Mouse (Mus musculus) spleen, adult 2 months (tissue): ENCODE results near the gene Myo16. TPM values are rescaled to one million over a fixed set of nuclear protein-coding genes. Genes with fewer than 3 reads are reported as not detected.

Experiments
- DNase-seq, 2 experiments: peaks; one replicate each; pipeline versions ENCODE4 v3.0.0 to v3.0.0-alpha.2; 2012 to 2021; ENCODE audit warnings: low spot score in 2 of 2, low read depth in 1 of 2
- H3K27ac ChIP-seq: fragments of 200-500 bp; 2 replicates; pipeline ENCODE4 v1.5.1; 2012; ENCODE audit warnings: low read length, inconsistent platforms; ENCODE audit not compliant: insufficient read depth
- H3K27me3 ChIP-seq: fragments of 200-500 bp; 2 replicates; pipeline ENCODE4 v1.6.1; 2012; ENCODE audit warnings: mild to moderate bottlenecking, moderate library complexity, low read length, inconsistent platforms; ENCODE audit not compliant: control insufficient read depth, insufficient read depth
- H3K36me3 ChIP-seq: fragments of 200-500 bp; 2 replicates; pipeline ENCODE4 v1.6.1; 2012; ENCODE audit warnings: mild to moderate bottlenecking, low read length, inconsistent platforms; ENCODE audit not compliant: control insufficient read depth, insufficient read depth
- H3K4me1 ChIP-seq: fragments of 200-500 bp; 2 replicates; pipeline ENCODE4 v1.6.1; 2011; ENCODE audit warnings: inconsistent platforms; ENCODE audit not compliant: control insufficient read depth, insufficient read depth, insufficient read length
- H3K4me3 ChIP-seq: fragments of 200-500 bp; 2 replicates; pipeline ENCODE4 v1.5.1; 2011; ENCODE audit warnings: mild to moderate bottlenecking, inconsistent platforms; ENCODE audit not compliant: insufficient read depth, insufficient read length; ENCODE audit errors: extremely low read depth
- CTCF ChIP-seq: fragments of 200-500 bp; IDR thresholded peaks from 2 replicates; pipeline ENCODE4 v1.5.1; 2011; ENCODE audit warnings: mild to moderate bottlenecking, inconsistent platforms; ENCODE audit not compliant: insufficient read depth, insufficient read length, insufficient replicate concordance; ENCODE audit errors: extremely low read depth
- POLR2A ChIP-seq: fragments of 200-500 bp; IDR thresholded peaks from 2 replicates; pipeline ENCODE4 v1.6.1; 2011; ENCODE audit warnings: low read depth, low read length, inconsistent platforms
- WGBS: fragments of 180-500 bp; shearing (Covaris S2); methylation state at CpG from one replicate; pipeline ENCODE4 v1.1.7; 2018; 5-methylcytosine and 5-hydroxymethylcytosine counted together
- polyA plus RNA-seq: library from polyadenylated mRNA; depleted of rRNA; stranded (reverse); fragments of >200 nt; gene quantifications from 2 replicates; pipeline ENCODE4 v1.2.3, GENCODE M21; 2012

Myo16 gene
- polyA plus RNA-seq, 1 experiment = 0.39 TPM

DNA sequence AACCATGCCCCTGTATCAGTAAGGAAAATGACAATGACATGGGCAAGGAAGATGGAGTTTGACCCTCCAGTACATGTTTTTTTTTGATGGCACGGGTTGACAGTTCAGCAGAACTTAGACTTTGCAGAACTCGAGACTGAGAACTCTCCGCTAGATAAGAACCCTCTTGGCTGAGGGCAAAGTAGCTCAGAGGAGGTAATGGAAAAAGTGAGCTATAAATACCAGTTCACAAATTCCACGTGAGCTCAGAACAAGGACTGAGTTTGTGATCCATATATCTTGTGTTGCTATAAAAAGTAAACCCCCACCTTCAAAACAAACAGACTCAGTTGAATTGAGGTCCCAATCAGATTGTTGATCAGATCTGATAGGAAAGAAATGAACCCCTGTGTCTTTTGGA, 489.5 kb downstream of the Myo16 start:
- no peak for TF ChIP-seq POLR2A
- TF ChIP-seq CTCF = no peak
- 73% methylated on average over 4 of the region's 4 CpGs for WGBS
- no peak overlapping the region for H3K4me3 ChIP-seq
- no peaks in the 10 kb centered on the region for H3K27me3 ChIP-seq
- H3K27ac ChIP-seq = no peak overlapping the region
- no peaks in the 10 kb centered on the region for H3K36me3 ChIP-seq
- no peaks in the 10 kb centered on the region for H3K4me1 ChIP-seq
- no peak for DNase-seq

DNA sequence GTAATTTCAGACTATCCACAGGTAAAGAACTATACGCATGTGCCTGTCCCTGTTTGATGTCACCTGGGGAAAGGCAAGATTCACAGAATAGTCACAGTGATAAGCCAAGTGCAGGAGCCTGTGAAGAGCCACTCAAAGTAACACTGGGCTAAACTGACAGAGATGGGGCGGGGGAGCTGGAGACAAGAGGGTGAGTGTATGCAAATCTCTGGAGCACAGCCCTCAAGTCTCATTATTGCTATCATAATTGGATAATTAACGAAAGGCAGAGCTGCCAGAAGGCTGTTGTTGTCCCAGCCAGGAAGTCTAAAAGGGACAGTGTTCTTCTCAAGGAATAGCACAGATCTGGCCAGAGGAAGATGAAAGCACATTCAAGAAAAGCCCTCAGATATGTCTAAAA, 490.8 kb downstream of the Myo16 start:
- Histone ChIP-seq H3K27ac (no peak overlapping the region), H3K27me3 (no peaks in the 10 kb centered on the region), H3K36me3 (no peaks in the 10 kb centered on the region), H3K4me1 (no peaks in the 10 kb centered on the region), H3K4me3 (no peak overlapping the region)
- no peak for TF ChIP-seq POLR2A
- no peak for TF ChIP-seq CTCF
- no peak for DNase-seq
- WGBS = 84% methylated on average over 3 of the region's 3 CpGs

DNA sequence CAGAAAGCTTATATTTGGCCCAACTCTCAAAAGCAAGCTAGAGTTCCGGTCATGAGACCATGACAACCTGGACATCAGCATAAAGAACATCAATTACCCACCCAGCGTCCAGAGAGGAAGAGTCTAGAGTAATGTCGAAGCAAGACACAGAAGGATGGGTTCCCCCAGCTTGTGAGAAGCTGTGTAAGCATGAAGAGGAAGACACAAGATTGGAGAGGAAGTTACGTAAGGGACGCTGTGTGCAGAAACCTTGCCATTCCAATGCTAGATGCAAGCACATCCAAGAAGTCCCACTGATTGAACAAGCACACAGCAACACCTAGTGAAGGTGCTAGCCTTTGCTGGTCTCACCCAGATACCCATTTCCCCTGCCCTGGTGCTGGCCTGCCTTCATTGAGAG, 492.0 kb downstream of the Myo16 start:
- no peaks in the 10 kb centered on the region for H3K36me3 ChIP-seq
- no peaks in the 10 kb centered on the region for H3K4me1 ChIP-seq
- TF ChIP-seq POLR2A (no peak), CTCF (no peak)
- no peaks in the 10 kb centered on the region for H3K27me3 ChIP-seq
- 55% methylated on average over 5 of the region's 5 CpGs for WGBS
- no peak overlapping the region for H3K27ac ChIP-seq
- DNase-seq = no peak
- no peak overlapping the region for H3K4me3 ChIP-seq

DNA sequence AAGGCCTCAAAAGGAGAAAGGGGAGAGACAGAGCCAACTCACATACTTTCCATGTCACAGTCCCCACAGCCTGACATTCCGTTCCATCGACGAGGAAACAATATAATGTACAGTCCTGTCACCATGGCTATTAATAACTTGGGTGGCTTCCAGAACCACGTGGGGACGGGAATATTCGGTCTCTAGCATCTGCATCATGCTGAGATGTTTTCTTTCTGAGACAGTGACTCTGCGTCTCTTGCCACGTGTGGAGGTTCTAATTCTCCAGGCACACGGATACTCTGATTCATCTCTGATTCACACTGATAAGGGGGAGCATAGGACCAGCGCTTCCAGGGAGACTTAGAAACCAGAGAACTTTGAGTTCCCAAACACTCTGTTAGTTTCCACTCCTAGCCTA, 492.8 kb downstream of the Myo16 start:
- Histone ChIP-seq H3K4me3 (no peak overlapping the region), H3K27ac (no peak overlapping the region), H3K4me1 (no peaks in the 10 kb centered on the region), H3K36me3 (no peaks in the 10 kb centered on the region), H3K27me3 (no peaks in the 10 kb centered on the region)
- no peak for TF ChIP-seq POLR2A
- TF ChIP-seq CTCF = no peak
- 78% methylated on average over 10 of the region's 10 CpGs for WGBS
- no peak for DNase-seq

- Histone ChIP-seq H3K27me3 (no peaks in the 10 kb centered on the region), H3K4me3 (no peak overlapping the region), H3K4me1 (no peaks in the 10 kb centered on the region), H3K27ac (no peak overlapping the region), H3K36me3 (no peaks in the 10 kb centered on the region)
- 92% methylated on average over 12 of the region's 12 CpGs for WGBS
- TF ChIP-seq CTCF (no peak), POLR2A (no peak)
- DNase-seq = no peak
Measured at GRCm38 (mm10) chr8:10651546-10652315, 498.0 kb downstream of the Myo16 start.

DNA sequence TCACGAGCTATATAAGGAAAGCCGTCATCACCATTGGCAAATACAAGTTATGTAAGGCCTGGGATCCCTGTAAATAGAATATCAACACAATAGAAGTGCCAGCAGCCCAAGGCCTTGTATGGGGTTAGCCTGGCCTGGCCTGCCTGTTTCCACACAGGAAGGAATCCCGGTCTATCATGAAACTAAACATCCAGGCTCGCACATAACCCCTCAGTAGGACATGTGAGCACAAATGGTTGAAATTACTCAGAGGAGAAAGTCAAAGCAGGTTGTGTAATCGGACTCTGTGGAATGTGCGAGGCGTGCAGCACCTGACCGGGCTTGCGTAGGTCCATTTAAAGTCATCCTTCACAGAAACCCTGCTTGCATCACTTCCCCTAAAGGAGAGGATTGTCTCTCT, 499.6 kb downstream of the Myo16 start:
- WGBS = 91% methylated on average over 9 of the region's 9 CpGs
- no peaks in the 10 kb centered on the region for H3K27me3 ChIP-seq

DNA sequence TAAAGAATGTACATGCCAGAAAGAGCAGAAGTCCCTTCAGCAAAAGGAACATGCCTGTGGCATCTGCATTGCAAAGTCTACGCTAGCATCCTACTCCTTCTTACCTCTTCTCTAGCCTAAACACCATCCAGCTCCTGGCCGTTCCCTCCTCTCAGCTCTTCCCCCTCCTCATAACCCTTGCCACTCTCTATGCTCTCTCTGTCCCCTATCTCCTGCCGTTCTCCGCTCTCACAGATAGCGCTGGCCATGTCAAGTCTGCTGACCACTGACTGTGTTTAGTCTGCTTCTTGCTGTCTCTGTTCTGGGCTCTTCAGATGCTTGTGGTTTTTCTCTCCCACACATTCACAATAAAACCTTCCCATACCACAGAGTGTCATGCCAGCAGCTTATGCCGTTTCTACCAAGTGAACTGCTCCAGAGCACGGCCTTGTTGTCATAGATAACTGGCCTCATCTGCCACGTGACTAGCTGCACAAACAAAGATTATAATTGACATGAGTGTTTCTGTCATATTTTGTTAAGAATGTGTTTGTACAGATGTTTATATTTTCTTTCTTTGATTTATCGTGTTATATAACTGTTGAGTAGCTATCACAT, 501.3 kb downstream of the Myo16 start:
- H3K27ac ChIP-seq = no peak overlapping the region
- WGBS = 69% methylated on average over 9 of the region's 9 CpGs
- TF ChIP-seq POLR2A = no peak
- TF ChIP-seq CTCF = no peak
- no peaks in the 10 kb centered on the region for H3K4me1 ChIP-seq
- no peak overlapping the region for H3K4me3 ChIP-seq
- no peaks in the 10 kb centered on the region for H3K36me3 ChIP-seq
- DNase-seq = no peak
- no peaks in the 10 kb centered on the region for H3K27me3 ChIP-seq

More for the DNA sequence above, 499.6 kb downstream of the Myo16 start:
- TF ChIP-seq POLR2A (no peak), CTCF (no peak)
- no peak for DNase-seq
- Histone ChIP-seq H3K27ac (no peak overlapping the region), H3K4me3 (no peak overlapping the region), H3K36me3 (no peaks in the 10 kb centered on the region), H3K4me1 (no peaks in the 10 kb centered on the region)
